Mouse (Mus musculus) spleen, adult 12 weeks (tissue): ENCODE data around the gene Tmem191c.

Experiments
- DNase-seq: peaks from one replicate; pipeline ENCODE4 v3.0.0; 2022; ENCODE audit warnings: low spot score

Gene Tmem191c

DNA sequence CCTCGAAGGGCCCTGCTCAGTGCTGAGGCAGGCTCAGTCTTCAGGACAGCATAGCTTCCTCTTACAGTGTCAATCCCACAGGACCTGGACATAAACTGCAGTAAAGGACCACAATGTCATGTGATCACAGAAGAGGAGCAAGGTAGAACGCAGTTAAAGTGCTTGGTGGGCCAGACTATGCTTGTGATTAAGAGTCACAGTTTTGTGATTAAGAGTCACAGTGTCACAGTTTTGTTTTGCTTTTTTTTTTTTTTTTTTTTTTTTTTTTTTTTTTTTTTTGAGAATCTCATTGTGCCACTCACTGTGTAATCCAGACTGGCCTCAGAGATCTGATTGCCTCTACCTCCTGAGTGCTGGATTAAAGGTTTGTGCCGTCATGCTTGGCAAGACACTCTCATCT, 9.8 kb upstream of the Tmem191c start:
- no peak for DNase-seq

DNA sequence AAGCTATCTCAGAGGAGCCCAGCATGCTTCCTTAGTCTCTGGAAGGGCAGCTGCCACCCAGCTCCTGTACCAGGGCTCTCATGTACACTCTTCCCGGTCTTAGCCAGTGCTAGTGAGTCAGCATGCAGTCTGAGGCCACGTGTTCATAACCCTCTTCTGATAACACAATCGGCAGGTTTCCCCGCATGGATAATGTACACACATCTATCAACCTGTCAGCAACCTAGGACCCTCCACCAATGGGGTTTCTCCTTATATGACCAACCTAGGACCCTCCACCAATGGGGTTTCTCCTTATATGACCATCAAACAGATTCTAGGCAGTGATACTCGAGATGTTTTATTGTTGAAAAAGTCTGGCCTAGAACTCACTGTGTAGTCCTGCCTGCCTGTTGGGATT, 7.9 kb upstream of the Tmem191c start:
- no peak for DNase-seq

DNA sequence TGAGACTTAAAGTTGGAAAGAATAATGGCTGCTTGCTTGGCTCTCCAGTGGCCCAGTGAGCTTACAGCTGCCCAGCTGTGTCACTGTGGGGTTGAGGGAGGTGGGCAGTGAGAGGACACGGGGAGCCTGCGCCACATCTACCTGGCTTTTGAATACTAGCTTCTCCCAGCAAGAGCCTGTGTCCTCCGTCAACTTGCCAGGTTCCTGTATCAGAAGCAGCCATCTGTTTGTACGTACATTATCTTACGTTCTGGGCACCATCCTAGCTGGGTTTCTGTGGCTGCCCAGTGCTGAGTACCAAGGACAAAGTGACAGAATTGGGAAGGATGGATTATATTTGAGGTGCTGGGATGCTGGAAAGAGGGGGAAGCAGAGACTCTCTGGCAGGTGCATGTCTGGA, 6.0 kb upstream of the Tmem191c start:
- DNase-seq = no peak

DNA sequence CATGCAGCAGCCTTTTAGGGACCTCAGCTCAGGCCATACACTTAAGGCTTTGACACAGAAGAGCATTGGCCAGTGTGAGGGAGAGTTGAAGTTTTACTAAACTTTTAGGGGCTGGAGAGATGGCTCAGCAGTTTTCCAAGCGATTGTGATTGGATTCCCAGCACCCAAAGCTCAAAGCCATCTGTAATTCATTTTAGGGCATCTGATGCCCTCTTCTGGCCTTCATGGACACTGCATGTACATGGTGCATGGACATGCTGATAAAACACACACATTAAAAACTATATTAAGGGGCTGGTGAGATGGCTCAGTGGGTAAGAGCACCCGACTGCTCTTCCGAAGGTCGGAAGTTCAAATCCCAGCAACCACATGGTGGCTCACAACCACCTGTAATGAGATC, 4.8 kb upstream of the Tmem191c start:
- no peak for DNase-seq

DNA sequence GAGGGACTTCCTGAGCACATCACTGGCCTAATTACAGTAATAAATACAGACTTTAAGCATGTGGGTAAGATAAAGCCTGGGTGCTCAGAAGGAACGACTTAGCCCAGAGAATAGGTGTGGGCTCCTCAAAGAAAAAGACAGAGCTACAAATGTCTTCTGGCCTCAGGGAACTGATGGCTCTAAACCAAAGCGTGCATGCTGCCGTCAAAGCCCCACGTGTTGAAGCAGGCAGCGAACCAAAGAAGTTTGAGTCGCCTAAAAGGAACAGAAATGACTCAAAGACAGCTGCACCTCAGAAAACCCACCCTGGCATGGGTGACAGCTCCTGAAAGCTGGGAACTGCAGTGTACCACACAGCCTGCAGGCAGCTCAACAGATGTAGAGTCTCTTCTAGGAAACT, 4.0 kb upstream of the Tmem191c start:
- DNase-seq = no peak

DNA sequence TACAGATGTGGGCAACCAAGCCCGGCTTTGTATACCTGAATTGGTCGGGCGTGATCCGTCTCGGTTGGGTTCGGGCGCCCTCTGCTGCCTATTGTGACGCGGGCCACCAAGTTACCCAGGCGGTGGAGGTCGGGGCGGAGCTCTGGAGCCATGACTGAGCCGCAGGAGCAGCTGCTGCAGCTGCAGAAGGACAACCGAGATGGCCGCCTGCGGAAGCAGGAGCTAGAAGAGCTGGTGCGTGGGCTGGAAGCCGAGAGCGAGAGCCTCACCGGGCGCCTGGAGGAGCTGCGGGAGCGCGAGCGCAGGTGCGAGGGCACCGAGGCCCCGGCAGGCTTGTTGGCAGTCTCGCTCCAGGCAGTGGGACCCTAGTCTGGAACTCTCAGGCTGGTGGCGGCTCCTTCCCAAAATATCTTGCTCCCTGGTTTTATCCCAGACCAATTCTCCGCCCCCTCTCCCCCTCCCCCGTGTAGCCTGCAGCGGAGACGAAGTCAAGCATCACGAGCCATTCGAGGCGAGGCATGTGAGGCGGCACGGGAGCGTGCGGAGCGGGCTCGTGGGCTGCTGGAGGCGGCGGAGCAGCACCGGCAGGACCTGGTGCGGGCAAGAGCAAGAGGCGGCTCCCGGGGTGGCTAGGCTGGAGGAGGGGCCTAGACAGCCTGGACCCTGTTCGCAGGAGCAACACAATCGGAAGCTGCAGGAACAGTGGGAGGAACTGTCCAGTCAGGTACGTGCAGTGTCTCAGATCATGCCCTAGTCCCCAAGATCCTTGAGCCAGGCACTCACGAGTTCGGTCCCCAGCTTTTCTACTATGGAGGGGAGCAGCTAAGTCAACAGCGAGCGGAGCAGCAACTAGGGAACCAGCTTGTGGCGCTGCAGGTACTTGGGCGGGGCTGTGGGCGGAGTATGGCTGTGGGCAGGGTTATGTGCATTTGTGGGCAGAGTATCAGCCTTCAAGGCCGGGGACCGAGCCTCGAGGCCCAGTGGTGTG, 581 bp downstream of the Tmem191c start:
- DNase-seq = peak; percentile 79

DNA sequence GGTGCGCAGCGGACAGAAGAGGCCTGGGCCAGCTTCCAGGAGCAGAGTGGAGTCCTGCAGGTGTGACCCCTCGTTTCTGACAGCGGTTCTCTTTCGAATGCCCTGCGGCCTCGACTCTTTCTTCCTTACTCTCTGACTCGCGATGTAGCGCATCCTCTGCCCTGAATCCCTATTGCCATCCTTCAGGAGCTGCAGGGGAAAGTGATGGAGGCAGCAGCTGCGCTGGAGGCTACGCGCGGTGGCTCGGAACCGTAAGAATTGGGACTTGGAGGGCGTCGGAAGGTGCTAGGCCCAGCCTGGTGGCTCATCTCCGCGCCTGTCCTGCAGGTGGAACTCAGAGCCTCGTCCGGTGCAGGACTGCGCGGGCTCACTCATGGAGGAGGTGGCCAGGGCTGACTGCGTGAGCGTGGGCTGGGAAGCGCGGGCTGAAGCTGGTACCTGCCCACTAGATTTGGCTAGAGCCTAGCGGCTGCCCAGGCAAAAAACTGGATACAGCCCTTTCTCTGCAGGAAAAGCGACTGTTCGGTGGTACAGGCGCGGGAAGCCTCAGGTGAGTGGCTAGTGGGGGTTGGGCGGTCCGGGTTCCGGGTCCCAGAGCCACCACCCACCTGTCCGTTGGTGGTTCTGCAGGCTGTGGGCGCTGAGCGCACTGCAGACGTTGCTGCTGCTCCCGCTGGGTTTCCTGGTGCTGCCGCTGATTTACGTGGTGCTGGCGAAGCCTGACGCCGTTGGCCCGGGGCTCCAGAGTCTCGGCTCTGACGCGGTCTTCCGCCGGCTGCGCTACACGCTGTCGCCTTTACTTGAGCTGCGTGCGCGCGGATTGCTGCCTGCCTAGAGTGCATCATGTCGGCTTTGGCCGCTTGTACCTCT, 1.7 kb downstream of the Tmem191c start:
- DNase-seq = no peak

DNA sequence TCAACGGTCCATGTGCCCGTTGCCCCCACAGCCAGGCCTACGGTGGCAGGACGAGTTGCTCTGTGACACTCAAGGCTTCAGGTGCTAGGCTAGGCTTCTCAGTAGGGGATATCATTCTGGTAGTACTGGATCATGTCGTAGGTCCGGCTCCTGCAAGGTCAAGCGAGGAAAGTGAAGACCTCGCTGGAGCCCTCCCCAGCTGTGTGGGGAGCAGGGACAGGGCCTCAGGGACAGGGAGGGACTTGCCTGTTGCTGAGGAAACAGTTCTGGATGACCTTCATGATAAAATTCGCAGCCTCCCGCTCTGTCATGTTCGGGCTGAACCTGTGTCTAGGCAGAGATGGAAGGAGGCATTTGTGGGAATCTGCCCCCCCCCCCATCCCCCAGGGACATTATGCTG, 4.6 kb downstream of the Tmem191c start:
- DNase-seq = no peak

DNA sequence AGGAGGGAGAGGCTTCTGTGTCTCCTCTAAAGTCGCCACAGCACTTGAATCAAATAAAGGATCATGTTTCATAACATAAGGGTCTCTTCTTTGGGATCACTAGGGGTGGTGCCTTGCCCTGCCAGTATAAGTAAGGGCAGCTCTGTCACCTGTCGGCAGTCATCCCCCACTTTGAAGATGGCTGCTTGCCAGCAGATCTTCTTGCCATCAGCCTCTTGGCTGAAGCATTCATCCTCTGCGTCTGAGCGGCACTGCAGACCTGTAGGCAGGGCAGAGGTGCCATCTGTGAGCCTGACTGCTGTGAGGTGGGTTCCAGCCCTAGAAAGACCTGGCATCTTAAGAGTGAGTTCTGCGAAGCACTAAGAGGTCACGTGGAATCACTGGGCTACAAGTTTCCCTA, 7.3 kb downstream of the Tmem191c start:
- no peak for DNase-seq

DNA sequence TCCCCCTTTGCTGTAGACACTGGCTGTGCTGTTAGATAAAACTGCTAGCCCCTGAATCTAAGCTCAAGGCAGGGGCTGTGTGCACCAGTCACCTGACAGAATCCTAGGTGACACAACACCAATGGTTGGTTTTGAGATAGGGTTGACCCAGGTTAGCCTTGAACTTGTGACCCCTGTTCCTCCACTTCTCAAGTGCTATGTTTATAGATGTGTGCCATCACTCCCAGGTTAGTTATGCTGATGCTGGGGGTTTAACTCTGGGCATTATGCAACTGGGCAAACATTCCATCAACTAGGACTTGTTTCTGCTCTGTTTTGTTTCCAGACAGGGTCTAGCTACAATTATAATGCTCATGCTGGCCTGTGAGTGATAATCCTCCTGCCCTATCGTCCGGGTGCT, 11.2 kb downstream of the Tmem191c start:
- no peak for DNase-seq

DNA sequence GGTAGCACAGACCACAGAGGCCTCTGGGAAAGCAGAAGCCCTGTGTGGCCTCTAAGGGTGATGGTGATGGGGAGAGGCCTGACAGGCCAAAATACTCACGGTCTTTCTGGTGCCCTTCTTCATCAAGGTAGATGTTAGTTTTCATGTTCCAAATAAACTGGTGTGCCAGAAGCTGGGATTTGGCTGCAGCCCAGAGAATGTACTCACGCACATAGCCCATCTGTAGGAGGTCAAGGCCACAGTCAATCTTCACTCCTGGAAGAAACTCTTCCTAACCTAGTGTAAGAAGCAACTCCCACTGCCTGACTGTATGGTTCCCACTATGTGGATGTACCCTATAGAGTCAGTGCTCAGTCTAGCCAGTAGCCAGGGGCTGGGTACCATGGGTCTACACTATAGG, 15.1 kb downstream of the Tmem191c start:
- no peak for DNase-seq

DNA sequence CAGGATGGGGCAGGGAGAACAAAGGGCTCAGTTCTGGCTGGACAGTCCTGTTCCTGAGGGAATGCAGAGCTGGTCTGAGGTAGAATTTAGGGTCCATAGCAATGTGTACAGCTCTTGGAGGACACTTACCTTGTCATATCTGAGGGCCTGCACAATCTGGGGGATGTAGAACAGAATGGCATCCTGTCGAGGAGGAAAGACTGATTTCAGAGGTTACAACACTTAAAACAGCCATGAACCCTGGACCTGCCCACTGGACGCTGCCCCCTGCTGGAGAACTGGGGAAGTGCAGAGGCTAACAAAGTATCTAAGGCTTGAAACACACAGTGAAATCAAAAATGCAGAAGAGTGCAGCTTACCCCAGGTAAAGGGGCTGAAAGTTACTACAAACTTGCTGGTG, 16.9 kb downstream of the Tmem191c start:
- peak; percentile 65 for DNase-seq

DNA sequence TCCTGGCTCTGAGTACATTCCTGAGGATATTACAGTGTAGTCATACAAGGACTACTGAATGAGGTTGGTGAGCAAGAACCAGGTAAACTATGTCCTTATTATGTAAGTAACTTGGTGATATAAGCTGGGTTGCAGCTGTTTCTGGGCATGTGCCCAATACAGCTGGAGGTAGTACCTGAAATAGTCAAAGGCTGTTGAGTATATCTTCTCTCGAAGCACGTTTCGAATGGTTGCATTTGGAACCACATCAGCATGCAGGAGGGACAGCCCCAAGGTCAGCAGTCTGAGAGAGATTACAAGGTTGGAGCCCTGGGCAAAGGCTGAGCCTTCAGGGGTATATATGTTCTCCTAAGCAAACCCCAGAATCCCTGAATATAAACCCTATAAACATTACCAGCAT, 24.9 kb downstream of the Tmem191c start:
- DNase-seq = no peak

DNA sequence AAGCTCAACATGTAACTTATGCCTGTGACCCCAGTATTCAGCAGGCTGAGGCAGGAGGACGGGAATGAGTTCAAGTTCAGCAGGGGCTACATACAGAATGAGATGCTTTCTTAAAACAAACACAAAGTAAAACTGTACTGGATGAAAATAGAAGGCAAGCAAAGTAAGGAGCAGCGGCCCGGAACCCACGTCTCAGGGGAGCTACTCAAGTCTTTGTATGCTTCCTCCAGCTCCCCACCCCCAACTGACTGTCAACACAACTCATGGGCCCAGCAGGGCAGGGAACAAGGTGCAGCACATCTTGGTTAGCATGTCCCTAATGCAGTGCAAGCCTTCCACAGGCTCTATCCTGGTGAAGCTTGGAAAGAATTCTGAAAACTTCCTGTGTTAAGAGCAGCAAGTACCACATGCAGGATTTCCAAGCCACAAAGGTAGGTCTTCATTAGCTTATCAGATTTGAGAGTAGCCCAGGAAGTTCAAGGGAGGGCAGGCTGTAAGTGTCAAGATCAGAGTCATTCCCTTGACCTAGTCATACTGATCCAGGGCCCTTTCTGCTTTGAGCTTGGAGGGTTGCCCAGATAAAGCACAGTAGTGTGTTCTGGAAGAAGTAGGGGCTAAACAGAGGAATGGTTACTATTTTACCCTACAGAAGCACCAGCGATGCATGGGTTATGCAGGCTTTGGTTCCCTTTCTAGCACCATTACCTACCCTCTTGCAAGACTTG, 27.8 kb downstream of the Tmem191c start:
- DNase-seq = no peak

DNA sequence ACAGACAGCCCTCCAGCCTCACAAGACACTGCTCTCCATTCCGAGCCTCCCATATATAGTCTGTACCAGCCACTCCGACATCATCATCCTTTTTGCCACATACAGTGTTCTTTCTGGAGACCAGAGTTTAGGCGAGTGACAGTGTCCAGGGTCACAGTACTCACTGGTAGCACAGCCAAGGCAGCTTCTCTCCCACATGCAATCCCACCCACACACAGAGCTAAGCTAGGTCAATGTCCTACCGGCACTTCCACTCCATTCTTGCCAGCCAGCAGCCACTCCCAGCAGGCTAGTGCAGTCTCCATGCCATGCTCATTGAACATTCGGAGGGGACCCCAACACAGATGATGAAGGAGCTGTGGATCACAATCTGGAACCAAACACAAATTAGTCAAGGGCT, 31.6 kb downstream of the Tmem191c start:
- no peak for DNase-seq

DNA sequence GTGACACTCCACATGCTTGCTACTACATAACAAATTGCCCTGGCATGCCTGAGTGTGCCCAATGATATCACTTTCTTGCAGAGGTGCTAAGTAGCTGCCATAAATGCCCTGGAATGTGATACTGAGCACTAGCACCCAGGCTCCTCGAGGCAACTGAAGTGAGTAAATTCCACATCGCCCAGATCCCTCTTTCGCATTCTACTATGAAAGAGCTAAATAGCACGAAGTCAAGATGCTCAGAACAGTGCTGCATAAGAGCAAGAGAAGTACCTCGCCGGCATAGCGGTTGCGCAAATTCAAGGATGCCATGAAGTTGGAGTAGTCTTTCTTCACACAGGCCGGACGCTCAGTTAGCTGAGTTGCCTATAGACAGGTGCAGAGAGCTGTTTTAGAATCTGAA, 33.2 kb downstream of the Tmem191c start:
- no peak for DNase-seq

DNA sequence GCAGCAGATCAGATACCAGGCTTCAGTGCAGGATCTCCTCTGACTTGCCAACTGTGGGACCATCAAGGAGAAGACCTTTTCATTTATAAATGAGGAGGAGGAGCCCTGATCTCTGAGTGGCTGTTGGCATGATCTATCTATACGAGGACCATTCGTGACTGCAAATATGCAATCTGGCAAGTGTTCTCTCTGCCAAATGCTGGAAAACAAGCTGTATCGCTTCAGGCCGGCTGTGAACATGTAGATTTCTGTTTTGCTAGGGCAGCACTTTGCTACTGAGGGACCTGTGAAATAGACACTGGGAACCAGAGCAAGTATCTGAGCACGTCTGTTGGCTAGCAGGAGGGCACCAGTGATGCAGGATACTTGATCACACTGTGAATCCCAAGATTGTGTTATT, 36.7 kb downstream of the Tmem191c start:
- DNase-seq = no peak

DNA sequence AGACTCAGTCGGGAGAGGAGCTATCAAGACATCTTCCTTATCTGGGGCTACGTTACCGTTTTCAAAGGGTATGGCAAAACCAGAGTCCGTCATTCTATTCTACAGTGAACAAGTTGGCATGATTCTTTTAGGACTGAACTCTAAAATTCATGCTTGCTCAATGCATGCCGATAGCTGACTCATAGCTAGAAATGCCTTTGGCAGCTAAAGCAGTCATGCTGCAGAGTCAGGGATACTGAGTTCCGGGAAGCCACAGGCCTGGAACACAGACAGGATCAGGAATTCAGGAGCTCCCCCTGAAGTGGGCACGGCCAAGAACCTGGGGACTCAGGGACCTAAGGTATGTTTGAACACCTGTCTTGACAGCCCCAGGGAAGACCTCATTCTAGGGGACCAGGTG, 40.7 kb downstream of the Tmem191c start:
- DNase-seq = no peak

DNA sequence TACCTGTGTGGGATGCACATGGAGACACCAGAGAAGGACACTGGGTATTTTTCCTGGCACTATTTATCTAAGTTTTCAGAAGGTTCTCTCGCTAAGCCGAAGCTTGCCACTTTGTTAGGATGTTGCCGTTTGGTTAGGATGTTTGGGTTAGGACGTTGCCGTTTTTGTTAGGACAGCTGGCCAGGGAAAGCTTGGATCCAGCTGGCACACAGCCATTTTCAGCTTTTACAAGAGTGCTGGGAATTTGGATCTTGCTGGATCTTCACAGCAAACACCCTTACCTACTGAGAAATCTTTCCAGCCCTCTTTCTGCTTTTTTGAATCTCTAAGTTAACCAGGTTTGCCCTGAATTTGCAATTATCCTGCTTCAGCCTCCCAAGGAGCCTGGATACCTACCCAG, 45.6 kb downstream of the Tmem191c start:
- DNase-seq = no peak

DNA sequence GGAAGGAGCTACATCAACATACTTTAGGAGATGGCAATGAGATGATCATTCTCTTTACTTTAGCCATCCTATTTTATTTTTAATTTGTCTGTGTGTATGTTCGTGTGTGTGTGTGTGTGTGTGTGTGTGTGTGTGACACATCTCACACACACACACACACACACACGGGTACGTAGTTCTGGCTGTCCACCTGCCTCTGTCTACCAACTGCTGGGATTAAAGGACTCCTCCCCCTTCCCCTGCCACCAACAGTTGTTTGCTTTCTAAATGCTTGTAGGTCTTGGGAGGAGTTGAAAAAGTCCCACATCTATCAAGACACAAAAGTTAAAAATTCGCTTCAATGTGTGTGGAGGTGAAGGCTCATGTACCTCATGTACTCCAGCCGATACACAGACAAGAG, 48.9 kb downstream of the Tmem191c start:
- no peak for DNase-seq

DNA sequence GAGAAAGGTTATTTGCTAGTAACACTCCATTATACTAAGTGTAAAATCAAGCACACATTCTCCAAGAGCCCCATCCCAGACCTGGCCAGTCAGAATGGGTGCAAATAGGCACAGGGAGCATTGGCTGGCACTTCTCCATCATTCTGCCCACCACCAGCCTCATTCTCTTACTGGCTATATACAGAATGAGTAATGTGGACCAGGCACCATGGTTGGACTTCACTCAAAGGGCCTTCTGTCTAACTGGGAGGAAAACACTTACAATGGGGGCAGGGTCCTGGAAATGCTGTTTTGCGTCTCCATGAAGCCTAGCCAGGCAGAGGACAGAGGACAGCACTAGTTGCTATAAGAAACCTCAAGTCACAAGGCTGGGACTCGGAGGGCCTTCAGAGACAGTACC, 50.2 kb downstream of the Tmem191c start:
- DNase-seq = no peak

DNA sequence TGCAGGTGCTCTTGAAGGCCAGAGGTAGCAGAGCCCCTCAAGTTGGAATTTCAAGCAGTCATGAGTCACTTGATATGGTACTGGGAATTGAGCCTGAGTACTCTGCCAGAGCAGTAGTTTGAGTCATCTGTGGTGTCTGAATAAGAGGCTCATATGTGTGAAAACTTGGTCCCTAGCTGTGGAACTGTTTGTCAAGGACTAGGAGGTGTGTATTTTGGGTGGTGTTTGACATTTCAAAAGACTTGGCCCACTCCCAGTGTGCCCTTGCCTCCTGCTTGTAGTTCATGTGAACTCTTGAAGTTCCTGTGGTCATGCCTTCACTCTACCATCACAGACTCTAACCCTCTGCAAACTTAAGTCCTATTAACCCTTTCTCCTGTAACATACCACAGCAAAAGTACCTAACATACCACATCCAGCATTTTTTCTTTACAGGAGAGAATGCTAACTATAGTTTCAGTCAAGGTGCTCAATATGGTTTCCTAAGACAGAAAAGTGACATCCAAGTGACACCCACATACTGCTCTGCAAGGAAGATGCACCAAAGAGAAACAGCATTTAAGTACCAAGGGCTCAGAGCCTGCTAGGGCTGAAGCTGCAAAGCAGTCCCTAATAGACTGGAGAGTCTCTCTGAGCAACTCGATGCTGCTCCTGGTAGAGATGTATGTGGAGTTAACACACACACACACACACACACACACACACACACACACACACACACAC, 54.1 kb downstream of the Tmem191c start:
- no peak for DNase-seq
